Mouse (Mus musculus): ENCODE results near the gene Trim54. TPM values are rescaled to one million over a fixed set of nuclear protein-coding genes. Genes with fewer than 3 reads are reported as not detected.

Trim54 gene
- polyA plus RNA-seq, 1 experiment from 2014 or later = not detected

- H3K36me3 ChIP-seq = no peaks in the 10 kb centered on the region
- H3K4me2 ChIP-seq (replicated peaks) = no peak overlapping the region
- H3K9me3 ChIP-seq = no peaks in the 10 kb centered on the region
- H3K4me3 ChIP-seq (replicated peaks) = no peak overlapping the region
- no peak for ATAC-seq
- no peak overlapping the region for H3K27ac ChIP-seq
- H3K4me1 ChIP-seq (replicated peaks) = no peaks in the 10 kb centered on the region
- peaks cover 9% of the 10 kb centered on the region for H3K27me3 ChIP-seq (replicated peaks)
- 21% methylated on average over 10 of the region's 10 CpGs for WGBS
- no peak overlapping the region for H3K9ac ChIP-seq
Observed at GRCm38 (mm10) chr5:31116912-31117311, 400 bp downstream of the Trim54 start.

DNA sequence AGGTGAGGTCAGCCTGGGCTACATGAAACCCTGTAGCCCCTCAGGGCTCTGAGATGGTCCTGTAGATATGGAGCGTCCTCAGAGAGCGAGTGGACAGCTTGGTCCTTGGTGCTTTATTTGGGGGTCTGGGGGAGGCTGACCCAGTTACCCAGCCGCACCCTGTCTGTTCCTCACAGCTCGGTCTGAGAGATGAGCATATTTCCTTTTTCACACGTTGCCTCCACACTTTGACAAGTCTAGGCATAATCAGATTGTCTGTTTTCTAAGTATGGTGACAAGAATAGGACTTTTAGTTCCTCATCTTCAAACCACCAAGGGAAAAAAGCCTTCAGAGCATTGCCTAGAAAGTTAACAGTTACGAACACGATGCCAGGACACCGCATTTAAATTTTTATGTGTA, 4.6 kb downstream of the Trim54 start:
- Histone ChIP-seq H3K36me3 (no peaks in the 10 kb centered on the region), H3K27me3 (replicated peaks) (peaks cover 9% of the 10 kb centered on the region), H3K4me3 (replicated peaks) (no peak overlapping the region), H3K4me1 (replicated peaks) (no peaks in the 10 kb centered on the region), H3K9ac (no peak overlapping the region), H3K9me3 (no peaks in the 10 kb centered on the region), H3K27ac (no peak overlapping the region), H3K4me2 (replicated peaks) (no peak overlapping the region)
- 80% methylated on average over 8 of the region's 8 CpGs for WGBS
- ATAC-seq = no peak

- 49% methylated on average over 2 of the region's 2 CpGs for WGBS
- Histone ChIP-seq H3K4me2 (replicated peaks) (no peak overlapping the region), H3K27ac (no peak overlapping the region), H3K9ac (no peak overlapping the region), H3K4me3 (replicated peaks) (no peak overlapping the region), H3K9me3 (no peaks in the 10 kb centered on the region), H3K27me3 (replicated peaks) (no peaks in the 10 kb centered on the region), H3K4me1 (replicated peaks) (no peaks in the 10 kb centered on the region), H3K36me3 (no peaks in the 10 kb centered on the region)
- ATAC-seq = no peak
Observed at GRCm38 (mm10) chr5:31123481-31123880, 7.0 kb downstream of the Trim54 start.

GRCm38 (mm10) chr5:31126050-31126449, 9.5 kb downstream of the Trim54 start:
- no peak for ATAC-seq
- H3K27me3 ChIP-seq (replicated peaks) = no peaks in the 10 kb centered on the region
- H3K4me2 ChIP-seq (replicated peaks) = no peak overlapping the region
- no peak overlapping the region for H3K9ac ChIP-seq
- WGBS = 36% methylated on average over 5 of the region's 5 CpGs
- no peaks in the 10 kb centered on the region for H3K9me3 ChIP-seq
- H3K4me1 ChIP-seq (replicated peaks) = no peaks in the 10 kb centered on the region
- H3K4me3 ChIP-seq (replicated peaks) = no peak overlapping the region
- H3K27ac ChIP-seq = no peak overlapping the region
- no peaks in the 10 kb centered on the region for H3K36me3 ChIP-seq

DNA sequence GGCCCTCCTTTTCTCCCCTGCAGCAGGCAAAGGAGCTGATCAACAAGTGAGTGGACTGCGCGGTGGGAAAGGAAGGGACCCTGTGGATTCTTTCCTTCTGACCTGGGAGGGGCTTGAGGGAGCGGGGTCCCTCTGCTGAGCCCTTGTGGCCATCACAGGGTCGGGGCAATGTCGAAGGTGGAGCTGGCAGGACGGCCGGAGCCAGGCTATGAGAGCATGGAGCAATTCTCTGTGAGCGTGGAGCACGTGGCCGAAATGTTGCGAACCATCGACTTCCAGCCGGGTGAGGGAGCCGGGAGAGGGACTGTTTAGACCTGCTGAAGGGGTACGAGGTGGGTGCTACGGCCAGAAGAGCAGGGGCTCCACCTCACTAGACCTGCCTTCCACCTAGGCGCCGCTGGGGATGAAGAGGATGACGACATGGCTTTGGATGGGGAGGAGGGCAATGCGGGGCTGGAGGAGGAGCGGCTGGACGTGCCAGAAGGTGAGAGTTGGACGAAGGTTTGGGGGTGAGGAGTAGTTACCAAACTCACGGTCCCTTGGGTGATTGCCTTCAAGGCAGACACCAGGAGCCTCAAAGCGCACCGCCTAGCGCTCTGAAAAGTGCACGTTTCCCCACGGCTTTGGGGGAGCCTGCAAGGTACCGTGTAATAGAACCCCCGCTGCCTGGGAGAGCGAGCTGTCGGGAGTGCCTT, 20.4 kb downstream of the Trim54 start:
- Histone ChIP-seq H3K27ac (no peak overlapping the region), H3K4me2 (replicated peaks) (no peak overlapping the region), H3K4me1 (replicated peaks) (peaks cover 11% of the 10 kb centered on the region; the same call in 1 of the 2 replicates), H3K9me3 (no peaks in the 10 kb centered on the region), H3K27me3 (replicated peaks) (peaks cover 58% of the 10 kb centered on the region), H3K4me3 (replicated peaks) (no peak overlapping the region), H3K9ac (no peak overlapping the region), H3K36me3 (no peaks in the 10 kb centered on the region)
- WGBS = under 1% methylated on average over 33 of the region's 33 CpGs
- ATAC-seq = no peak

- no peak for ATAC-seq
- H3K9ac ChIP-seq = no peak overlapping the region
- H3K36me3 ChIP-seq = no peaks in the 10 kb centered on the region
- peaks cover 58% of the 10 kb centered on the region for H3K27me3 ChIP-seq (replicated peaks)
- H3K4me3 ChIP-seq (replicated peaks) = no peak overlapping the region
- 2% methylated on average over 13 of the region's 13 CpGs for whole genome bisulfite sequencing
- H3K4me1 ChIP-seq (replicated peaks) = peaks cover 11% of the 10 kb centered on the region; the same call in 1 of the 2 replicates
- no peaks in the 10 kb centered on the region for H3K9me3 ChIP-seq
- H3K4me2 ChIP-seq (replicated peaks) = peak overlapping the region; percentile 45
- H3K27ac ChIP-seq = no peak overlapping the region
Observed at GRCm38 (mm10) chr5:31137658-31138057, 21.1 kb downstream of the Trim54 start.

- Histone ChIP-seq H3K27me3 (replicated peaks) (peaks cover 58% of the 10 kb centered on the region), H3K27ac (no peak within 1 kb of the TSS), H3K9me3 (no peaks in the 10 kb centered on the region), H3K4me3 (replicated peaks) (peak within 1 kb of the TSS; percentile 0; the same call in 1 of the 2 replicates), H3K36me3 (peaks cover 2% of the 10 kb centered on the region; the same call in 1 of the 2 replicates), H3K4me1 (replicated peaks) (peaks cover 11% of the 10 kb centered on the region; the same call in 1 of the 2 replicates), H3K4me2 (replicated peaks) (peak within 1 kb of the TSS; percentile 45), H3K9ac (no peak within 1 kb of the TSS)
- under 1% methylated on average over 52 of the region's 52 CpGs for WGBS
- peak; percentile 43; the same call in 1 of the 2 replicates for ATAC-seq
Observed at GRCm38 (mm10) chr5:31138241-31138967, 21.9 kb downstream of the Trim54 start, which contains the start of gene Ucn. Ucn (minus strand) TSS chr5:31138829.

DNA sequence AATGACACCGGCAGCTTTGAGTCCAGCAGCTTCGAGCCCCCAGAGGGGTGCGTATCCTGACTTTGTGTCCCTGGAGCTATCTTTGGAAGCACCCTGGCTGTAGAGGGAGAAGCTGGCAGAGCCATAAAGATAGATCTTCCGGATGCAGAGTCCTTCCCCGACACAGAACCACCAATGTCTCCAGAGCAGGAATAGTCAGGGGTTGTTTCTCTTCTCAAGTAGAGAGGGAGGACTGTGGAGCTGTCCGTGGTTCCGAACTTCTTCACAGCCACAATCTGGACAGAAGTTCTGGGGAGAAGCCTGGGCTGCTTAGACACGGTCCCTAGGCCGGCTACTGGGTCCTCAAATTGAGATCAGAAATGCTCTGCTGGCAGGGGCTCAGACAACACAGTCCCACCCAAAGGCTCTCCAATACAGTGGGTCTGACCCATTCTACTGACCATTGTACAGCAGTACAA, 22.5 kb downstream of the Trim54 start:
- H3K9me3 ChIP-seq = no peaks in the 10 kb centered on the region
- peaks cover 53% of the 10 kb centered on the region for H3K27me3 ChIP-seq (replicated peaks)
- peaks cover 11% of the 10 kb centered on the region; the same call in 1 of the 2 replicates for H3K4me1 ChIP-seq (replicated peaks)
- H3K4me2 ChIP-seq (replicated peaks) = peak overlapping the region; percentile 45
- no peak for ATAC-seq
- no peak overlapping the region for H3K9ac ChIP-seq
- H3K27ac ChIP-seq = no peak overlapping the region
- H3K36me3 ChIP-seq = peaks cover 3% of the 10 kb centered on the region; the same call in 1 of the 2 replicates
- WGBS = 10% methylated on average over 9 of the region's 9 CpGs
- H3K4me3 ChIP-seq (replicated peaks) = no peak overlapping the region

GRCm38 (mm10) chr5:31149781-31150180, 33.3 kb downstream of the Trim54 start:
- Histone ChIP-seq H3K4me1 (replicated peaks) (peaks cover 9% of the 10 kb centered on the region; the same call in 1 of the 2 replicates), H3K36me3 (0 out of 2 replicates have a peak, but pooled peaks cover 4% of the 10 kb centered on the region), H3K4me2 (replicated peaks) (no peak overlapping the region), H3K27me3 (replicated peaks) (no peaks in the 10 kb centered on the region), H3K4me3 (replicated peaks) (no peak overlapping the region), H3K9me3 (no peaks in the 10 kb centered on the region), H3K27ac (no peak overlapping the region), H3K9ac (no peak overlapping the region)
- 91% methylated on average over 4 of the region's 4 CpGs for WGBS
- no peak for ATAC-seq

GRCm38 (mm10) chr5:31151746-31152145, 35.2 kb downstream of the Trim54 start:
- H3K27me3 ChIP-seq (replicated peaks) = no peaks in the 10 kb centered on the region
- no peak overlapping the region for H3K27ac ChIP-seq
- 80% methylated on average over 3 of the region's 3 CpGs for WGBS
- H3K4me1 ChIP-seq (replicated peaks) = peaks cover 9% of the 10 kb centered on the region; the same call in 1 of the 2 replicates
- H3K4me3 ChIP-seq (replicated peaks) = no peak overlapping the region
- H3K9me3 ChIP-seq = no peaks in the 10 kb centered on the region
- ATAC-seq = no peak
- no peak overlapping the region for H3K9ac ChIP-seq
- H3K36me3 ChIP-seq = no peaks in the 10 kb centered on the region
- H3K4me2 ChIP-seq (replicated peaks) = no peak overlapping the region

GRCm38 (mm10) chr5:31153516-31154151, 37.1 kb downstream of the Trim54 start:
- Histone ChIP-seq H3K4me3 (replicated peaks) (peak overlapping the region; percentile 74), H3K9ac (peak overlapping the region; percentile 78), H3K9me3 (no peaks in the 10 kb centered on the region), H3K27me3 (replicated peaks) (no peaks in the 10 kb centered on the region), H3K4me2 (replicated peaks) (peak overlapping the region; percentile 83), H3K4me1 (replicated peaks) (peaks cover 9% of the 10 kb centered on the region; the same call in 1 of the 2 replicates), H3K27ac (peak overlapping the region; percentile 61; the same call in 1 of the 2 replicates), H3K36me3 (peaks cover 10% of the 10 kb centered on the region)
- ATAC-seq = peak; percentile 51
- 33% methylated on average over 6 of the region's 6 CpGs for whole genome bisulfite sequencing

GRCm38 (mm10) chr5:31154152-31154553, 37.6 kb downstream of the Trim54 start, which contains the start of gene Mpv17:
Mpv17 (minus strand) TSS chr5:31154251.
- peak; percentile 96 for ATAC-seq
- under 1% methylated on average over 19 of the region's 19 CpGs for WGBS
- Histone ChIP-seq H3K36me3 (peaks cover 10% of the 10 kb centered on the region), H3K27ac (peak within 1 kb of the TSS; percentile 61), H3K4me1 (replicated peaks) (peaks cover 9% of the 10 kb centered on the region; the same call in 1 of the 2 replicates), H3K9me3 (no peaks in the 10 kb centered on the region), H3K27me3 (replicated peaks) (no peaks in the 10 kb centered on the region), H3K4me3 (replicated peaks) (peak within 1 kb of the TSS; percentile 74), H3K4me2 (replicated peaks) (peak within 1 kb of the TSS; percentile 83), H3K9ac (peak within 1 kb of the TSS; percentile 78)

All from intestine, embryonic 15.5 days (tissue).